8 mouse cellular contexts compared by ENCODE assay signal in genomic region chr4:134497223-134497622, GRCm38 (mm10). TPM values are rescaled to one million over a fixed set of nuclear protein-coding genes. Genes with fewer than 3 reads are reported as not detected.
DNase-seq lines count a peak whose midpoint lies in the region; ATAC-seq and TF ChIP-seq lines count a peak whose summit lies in the region.

No protein-coding gene starts in this region.

- peak overlapping the region; percentile 84 for H3K27ac ChIP-seq in spleen, adult 2 months (ENCODE audit: insufficient read depth, low read length)
- H3K27ac ChIP-seq in liver, embryonic 12.5 days, result peak overlapping the region; percentile 79

- H3K4me3 ChIP-seq in spleen, adult 2 months (ENCODE audit: extremely low read depth, insufficient read depth, insufficient read length), result peak overlapping the region; percentile 62
- peak overlapping the region; percentile 62 for H3K4me3 ChIP-seq in liver, embryonic 12.5 days

- peak overlapping the region; percentile 96 for H3K4me2 ChIP-seq in liver, embryonic 12.5 days

- peak overlapping the region; percentile 74 for H3K9ac ChIP-seq in liver, embryonic 12.5 days

- DNase-seq in cerebellum, adult 9-11 months, result no peak
- no peak for DNase-seq in spleen, adult 2 months (ENCODE audit: low read depth in 1 of 2, low spot score in 2 of 2)
- DNase-seq in spleen, adult 12 weeks (ENCODE audit: low spot score), result no peak
- no peak for DNase-seq in layer of hippocampus, postnatal 25 days (ENCODE audit: extremely low spot score in 1 of 2, low spot score in 1 of 2)
- DNase-seq in thymus, postnatal 36 days, result no peak

- H3K27me3 ChIP-seq in spleen, adult 2 months (ENCODE audit: control insufficient read depth, insufficient read depth, low read length), result no peaks in the 10 kb centered on the region
- H3K27me3 ChIP-seq in liver, embryonic 12.5 days (replicated peaks), result peaks cover 4% of the 10 kb centered on the region; the same call in 1 of the 2 replicates

- TF ChIP-seq POLR2A in spleen, adult 2 months (IDR thresholded peaks at IDR 0.05; ENCODE audit: low read depth, low read length), result no peak

- WGBS in spleen, adult 2 months, result 11% methylated on average over 6 of the region's 6 CpGs
- 6% methylated on average over 6 of the region's 6 CpGs for WGBS in liver, embryonic 12.5 days (ENCODE audit: insufficient replicate concordance)

- no peaks in the 10 kb centered on the region for H3K9me3 ChIP-seq in liver, embryonic 12.5 days (replicated peaks)

- no peaks in the 10 kb centered on the region for H3K36me3 ChIP-seq in spleen, adult 2 months (ENCODE audit: control insufficient read depth, insufficient read depth, low read length)
- H3K36me3 ChIP-seq in liver, embryonic 12.5 days, result no peaks in the 10 kb centered on the region

- H3K4me1 ChIP-seq in spleen, adult 2 months (ENCODE audit: control insufficient read depth, insufficient read depth, insufficient read length), result peaks cover 17% of the 10 kb centered on the region; the same call in 1 of the 2 replicates
- H3K4me1 ChIP-seq in liver, embryonic 12.5 days, result peaks cover 66% of the 10 kb centered on the region

- no peak for TF ChIP-seq CTCF in spleen, adult 2 months (IDR thresholded peaks at IDR 0.05; ENCODE audit: extremely low read depth, insufficient read depth, insufficient read length, insufficient replicate concordance)

- ATAC-seq in cerebellum, adult (ENCODE audit: insufficient number of reproducible peaks, low FRiP score, low TSS enrichment), result peak; percentile 38; the same call in 1 of the 2 replicates
- peak; percentile 11 for ATAC-seq in liver, embryonic 12.5 days
- no peak for ATAC-seq in granulocyte monocyte progenitor cell, adult 5-6 weeks (replicated peaks; ENCODE audit: poor library complexity, severe bottlenecking)

RNA-seq across cellular contexts. Expression of gene Paqr7, which starts 0.7 kb away (rescaled TPM):
- 29.4 and 36.2 TPM in 2 replicates for polyA plus RNA-seq in spleen, adult 2 months (2012; rRNA removed)
- polyA plus RNA-seq in liver, embryonic 12.5 days (2016; fragmentation: Nextera tagmentation; extraction: Ambion mirVana), result 6.5 and 7.2 TPM in 2 replicates
- 11.2 and 12.9 TPM in 2 replicates for total RNA-seq in granulocyte monocyte progenitor cell, adult 5-6 weeks (2014; fragmentation: Nextera tagmentation)
- total RNA-seq in granulocyte monocyte progenitor cell, adult 5-6 weeks (2017), result 9.5 and 12.8 TPM in 2 replicates
- 10 to 100 TPM; 53.2 to 66.7 TPM for total RNA-seq in layer of hippocampus, postnatal 25 days (2021)

RNA-seq across cellular contexts. Expression of gene Aunip, which starts 13.6 kb away (rescaled TPM):
- 0.39 and 0.80 TPM in 2 replicates for polyA plus RNA-seq in spleen, adult 2 months (2012; rRNA removed)
- 26.9 and 27.6 TPM in 2 replicates for polyA plus RNA-seq in liver, embryonic 12.5 days (2016; fragmentation: Nextera tagmentation; extraction: Ambion mirVana)
- total RNA-seq in granulocyte monocyte progenitor cell, adult 5-6 weeks (2014; fragmentation: Nextera tagmentation), result 15.0 and 25.6 TPM in 2 replicates
- total RNA-seq in granulocyte monocyte progenitor cell, adult 5-6 weeks (2017), result 24.2 and 26.4 TPM in 2 replicates
- under 1 TPM in 1 of 2 experiments, not detected in 1; 0.57 TPM for total RNA-seq in layer of hippocampus, postnatal 25 days (2021)

RNA-seq across cellular contexts. Expression of gene Stmn1, which starts 29.1 kb away (rescaled TPM):
- polyA plus RNA-seq in spleen, adult 2 months (2012; rRNA removed), result 13.8 and 17.1 TPM in 2 replicates
- 558 and 570 TPM in 2 replicates for polyA plus RNA-seq in liver, embryonic 12.5 days (2016; fragmentation: Nextera tagmentation; extraction: Ambion mirVana)
- total RNA-seq in granulocyte monocyte progenitor cell, adult 5-6 weeks (2014; fragmentation: Nextera tagmentation), result 878 and 904 TPM in 2 replicates
- total RNA-seq in granulocyte monocyte progenitor cell, adult 5-6 weeks (2017), result 966 and 982 TPM in 2 replicates
- 100 to 1,000 TPM; 338 to 387 TPM for total RNA-seq in layer of hippocampus, postnatal 25 days (2021)

RNA-seq across cellular contexts. Expression of gene Mtfr1l, which starts 38.0 kb away (rescaled TPM):
- 37.4 and 55.2 TPM in 2 replicates for polyA plus RNA-seq in spleen, adult 2 months (2012; rRNA removed)
- 69.3 and 72.1 TPM in 2 replicates for polyA plus RNA-seq in liver, embryonic 12.5 days (2016; fragmentation: Nextera tagmentation; extraction: Ambion mirVana)
- 64.6 and 67.4 TPM in 2 replicates for total RNA-seq in granulocyte monocyte progenitor cell, adult 5-6 weeks (2014; fragmentation: Nextera tagmentation)
- 52.0 and 54.8 TPM in 2 replicates for total RNA-seq in granulocyte monocyte progenitor cell, adult 5-6 weeks (2017)
- total RNA-seq in layer of hippocampus, postnatal 25 days (2021), result 10 to 100 TPM; 69.5 to 72.0 TPM

RNA-seq across cellular contexts. Expression of gene Selenon, which starts 54.7 kb away (rescaled TPM):
- 8.0 and 8.3 TPM in 2 replicates for polyA plus RNA-seq in spleen, adult 2 months (2012; rRNA removed)
- polyA plus RNA-seq in liver, embryonic 12.5 days (2016; fragmentation: Nextera tagmentation; extraction: Ambion mirVana), result 12.5 and 14.1 TPM in 2 replicates
- 32.4 and 32.8 TPM in 2 replicates for total RNA-seq in granulocyte monocyte progenitor cell, adult 5-6 weeks (2014; fragmentation: Nextera tagmentation)
- 3.2 and 6.9 TPM in 2 replicates for total RNA-seq in granulocyte monocyte progenitor cell, adult 5-6 weeks (2017)
- 10 to 100 TPM; 15.5 to 16.5 TPM for total RNA-seq in layer of hippocampus, postnatal 25 days (2021)

Comparison
In these comparisons a context has a peak if more than half of its experiments do, and no peak if none do; other contexts are left out.
1. RNA of gene Aunip, which starts 13.6 kb away (total RNA-seq): 15.0 to 26.4 TPM in granulocyte monocyte progenitor cell, adult 5-6 weeks; 0.57 TPM in layer of hippocampus, postnatal 25 days; every median in the first group is over 10 times any median in the second.